Mouse (Mus musculus) urinary bladder, adult 18-20 months (tissue): ENCODE data around the gene 2610318N02Rik.
"Not testable (repeated sequence)": the region's sequence is repeated elsewhere in the genome, so short reads cannot be mapped to it uniquely, and the experiment has no call there.

Source experiments
- DNase-seq, 2 experiments: peaks; one replicate each; pipeline ENCODE4 v3.0.0; 2022; ENCODE audit warnings: low spot score in 2 of 2, mixed read lengths in 2 of 2

2610318N02Rik gene

GRCm38 (mm10) chr16:17124871-17125520 is at the start of gene 2610318N02Rik:
Gene 2610318N02Rik, minus strand, starts transcription at chr16:17125167.
- peak; percentile 18 to 35 for DNase-seq

GRCm38 (mm10) chr16:17168049-17168448 is 43.1 kb upstream of the 2610318N02Rik start:
- DNase-seq, result no peak

GRCm38 (mm10) chr16:17167179-17167578 is 42.2 kb upstream of the 2610318N02Rik start:
- no peak for DNase-seq

GRCm38 (mm10) chr16:17165478-17165877 is 40.5 kb upstream of the 2610318N02Rik start:
- DNase-seq, result not testable (repeated sequence)

GRCm38 (mm10) chr16:17154346-17154745 is 29.4 kb upstream of the 2610318N02Rik start:
- no peak for DNase-seq

- DNase-seq, result no peak
Measured at GRCm38 (mm10) chr16:17151874-17152273, 26.9 kb upstream of the 2610318N02Rik start.

- no peak for DNase-seq
Measured at GRCm38 (mm10) chr16:17150520-17151258, 25.7 kb upstream of the 2610318N02Rik start.

- DNase-seq, result peak in 1 of 2 experiments; percentile 12
Measured at GRCm38 (mm10) chr16:17148084-17148483, 23.1 kb upstream of the 2610318N02Rik start.

GRCm38 (mm10) chr16:17147391-17147929 is 22.5 kb upstream of the 2610318N02Rik start:
- no peak for DNase-seq

GRCm38 (mm10) chr16:17146772-17147235 is 21.8 kb upstream of the 2610318N02Rik start, which contains the start of gene Ccdc116:
Gene Ccdc116, minus strand, starts transcription at chr16:17147229.
- DNase-seq, result peak in 1 of 2 experiments; percentile 55

GRCm38 (mm10) chr16:17144339-17144738 is 19.4 kb upstream of the 2610318N02Rik start, which contains the start of gene Ydjc:
Gene Ydjc, plus strand, starts transcription at chr16:17144621.
- DNase-seq, result no peak

- DNase-seq, result no peak
Measured at GRCm38 (mm10) chr16:17137355-17137754, 12.4 kb upstream of the 2610318N02Rik start.

- DNase-seq, result no peak
Measured at GRCm38 (mm10) chr16:17132906-17133200, 7.9 kb upstream of the 2610318N02Rik start.

GRCm38 (mm10) chr16:17132089-17132905 is 7.3 kb upstream of the 2610318N02Rik start, which contains the start of gene Sdf2l1:
Gene Sdf2l1, minus strand, starts transcription at chr16:17132383.
- DNase-seq, result peak; percentile 91 to 94

- no peak for DNase-seq
Measured at GRCm38 (mm10) chr16:17131191-17132088, 6.5 kb upstream of the 2610318N02Rik start.

GRCm38 (mm10) chr16:17127292-17127691 is 2.3 kb upstream of the 2610318N02Rik start:
- DNase-seq, result peak in 1 of 2 experiments; percentile 15

GRCm38 (mm10) chr16:17124119-17124870 is 672 bp downstream of the 2610318N02Rik start:
- no peak for DNase-seq

- DNase-seq, result no peak
Measured at GRCm38 (mm10) chr16:17121569-17121968, 3.4 kb downstream of the 2610318N02Rik start.

GRCm38 (mm10) chr16:17117309-17117799 is 7.6 kb downstream of the 2610318N02Rik start:
- DNase-seq, result no peak
